23 mouse cellular contexts compared by ENCODE assay signal in genomic region chr11:105321090-105321489, GRCm38 (mm10). TPM values are rescaled to one million over a fixed set of nuclear protein-coding genes. Genes with fewer than 3 reads are reported as not detected.
"Had no signal": no experiment of that assay in that cellular context is flagged by ENCODE, and none has a peak within 500 bp of the region (broad histone marks: within the 10 kb centered on the region; RNA-seq: fewer than 3 reads in every experiment).

No protein-coding gene starts in this region.

- H3K36me3 ChIP-seq: liver, embryonic 15.5 days; neural tube, embryonic 13.5 days; neural tube, embryonic 15.5 days; stomach, embryonic 15.5 days had no signal

- H3K9ac ChIP-seq: liver, embryonic 15.5 days; liver, postnatal 0 days; lung, embryonic 15.5 days; midbrain, embryonic 12.5 days; neural tube, embryonic 13.5 days; neural tube, embryonic 15.5 days; stomach, embryonic 15.5 days had no signal

- DNase-seq: liver, postnatal 0 days; lung, adult 2 months; lung, postnatal 14 days; lung, postnatal 36 days; midbrain, embryonic 14.5 days; retina, postnatal 1 day; right cerebral cortex, adult 18-20 months; right cerebral cortex, postnatal 25 days; right cerebral cortex, postnatal 4 days; spleen, adult 18-20 months; thymus, adult 2 months; thymus, postnatal 25 days had no signal

- H3K9me3 ChIP-seq: liver, embryonic 15.5 days; lung, embryonic 15.5 days; midbrain, embryonic 12.5 days; neural tube, embryonic 13.5 days; neural tube, embryonic 15.5 days; stomach, embryonic 15.5 days had no signal

- H3K27ac ChIP-seq: liver, embryonic 15.5 days; lung, embryonic 15.5 days; macrophage; midbrain, embryonic 12.5 days; neural tube, embryonic 13.5 days; neural tube, embryonic 15.5 days; stomach, embryonic 15.5 days; stomach, postnatal 0 days had no signal

- H3K4me3 ChIP-seq: liver, embryonic 15.5 days; lung, embryonic 15.5 days; megakaryocyte, embryonic 14.5 days; midbrain, embryonic 12.5 days; myocyte; neural tube, embryonic 13.5 days; neural tube, embryonic 15.5 days; stomach, embryonic 15.5 days had no signal

- H3K4me1 ChIP-seq: liver, embryonic 15.5 days; midbrain, embryonic 12.5 days; neural tube, embryonic 13.5 days; neural tube, embryonic 15.5 days; stomach, embryonic 15.5 days had no signal

- H3K27me3 ChIP-seq: liver, embryonic 15.5 days; lung, embryonic 15.5 days; midbrain, embryonic 12.5 days; neural tube, embryonic 13.5 days; neural tube, embryonic 15.5 days; stomach, embryonic 15.5 days had no signal

RNA-seq across cellular contexts. Expression of gene Mrc2, which starts 28.6 kb away (rescaled TPM):
- total RNA-seq: megakaryocyte progenitor cell, adult 5-6 weeks had no signal
- polyA plus RNA-seq: macrophage had no signal
